Mouse (Mus musculus) kidney, postnatal 0 days (tissue): ENCODE data around the gene Slc25a10. TPM values are rescaled to one million over a fixed set of nuclear protein-coding genes. Genes with fewer than 3 reads are reported as not detected.
A peak's percentile ranks its signal among the peaks of the same experiment; 100 is the strongest.

Experiments used
- ATAC-seq: fragments of 200-750 bp; cut with Nextera tagmentation; replicated peaks from 2 replicates; pipeline ENCODE4 v1.8.0; 2017; ENCODE audit warnings: low read depth, moderate number of reproducible peaks, moderate TSS enrichment, moderate library complexity; ENCODE audit not compliant: low FRiP score
- DNase-seq: peaks from one replicate; pipeline ENCODE4 v3.0.0-alpha.2; 2016; ENCODE audit warnings: low spot score
- H3K27ac ChIP-seq: fragments of 300-500 bp; sonication (generic); 2 replicates; pipeline ENCODE4 v1.5.1; 2014; ENCODE audit warnings: mild to moderate bottlenecking
- H3K27me3 ChIP-seq: fragments of 300-500 bp; sonication (generic); 2 replicates; pipeline ENCODE4 v1.6.1; 2014; ENCODE audit warnings: low read length, mixed read lengths; ENCODE audit not compliant: insufficient read depth
- H3K36me3 ChIP-seq: fragments of 300-500 bp; sonication (generic); 2 replicates; pipeline ENCODE4 v1.6.1; 2014; ENCODE audit warnings: low read length, mixed read lengths; ENCODE audit not compliant: insufficient read depth
- H3K4me1 ChIP-seq: fragments of 300-500 bp; sonication (generic); replicated peaks from 2 replicates; pipeline ENCODE4 v1.6.1; 2014; ENCODE audit warnings: antibody characterized with exemption, low read length, mixed read lengths; ENCODE audit not compliant: insufficient read depth
- H3K4me2 ChIP-seq: fragments of 300-500 bp; sonication (generic); 2 replicates; pipeline ENCODE4 v1.6.1; 2014; ENCODE audit warnings: mild to moderate bottlenecking, low read length, moderate library complexity, mixed read lengths
- H3K4me3 ChIP-seq: fragments of 300-500 bp; sonication (generic); replicated peaks from 2 replicates; pipeline ENCODE4 v1.5.1; 2014; ENCODE audit warnings: low read depth, low read length
- H3K9ac ChIP-seq: fragments of 300-500 bp; sonication (generic); 2 replicates; pipeline ENCODE4 v1.6.1; 2014; ENCODE audit warnings: low read depth, low read length
- H3K9me3 ChIP-seq: fragments of 300-500 bp; sonication (generic); replicated peaks from 2 replicates; pipeline ENCODE4 v1.6.1; 2016; ENCODE audit warnings: low read length, inconsistent platforms, mixed read lengths
- CTCF ChIP-seq: IDR thresholded peaks from 2 replicates; pipeline ENCODE4 v1.5.1; 2016; ENCODE audit warnings: antibody characterized with exemption, low read depth, mild to moderate bottlenecking, moderate library complexity
- WGBS: fragments of 180-500 bp; shearing (Covaris S2); extraction: QIAGEN DNeasy Blood & Tissue Kit; methylation state at CpG from one replicate; pipeline ENCODE4 v1.1.7; 2014; 5-methylcytosine and 5-hydroxymethylcytosine counted together
- polyA plus RNA-seq: library from polyadenylated mRNA; unstranded; fragments of >200 nt; fragmentation: Nextera tagmentation; extraction: Ambion mirVana; gene quantifications from 2 replicates; pipeline ENCODE4 v1.2.1, GENCODE M21; 2015

Gene Slc25a10
- polyA plus RNA-seq, 1 experiment from 2014 or later, result 121 TPM

GRCm38 (mm10) chr11:120472052-120472451 lies 19.6 kb upstream of the Slc25a10 start:
- Histone ChIP-seq H3K4me1 (peaks cover 7% of the 10 kb centered on the region), H3K4me2 (no peak overlapping the region), H3K27me3 (no peaks in the 10 kb centered on the region), H3K9ac (no peak overlapping the region), H3K36me3 (peaks cover 49% of the 10 kb centered on the region), H3K27ac (no peak overlapping the region), H3K9me3 (no peaks in the 10 kb centered on the region), H3K4me3 (no peak overlapping the region)
- ATAC-seq (no peak), DNase-seq (no peak)
- no peak for TF ChIP-seq CTCF
- WGBS, result 95% methylated on average over 6 of the region's 6 CpGs

GRCm38 (mm10) chr11:120483448-120483934 lies 8.1 kb upstream of the Slc25a10 start:
- Histone ChIP-seq H3K36me3 (peaks cover 41% of the 10 kb centered on the region), H3K27me3 (no peaks in the 10 kb centered on the region), H3K4me3 (no peak overlapping the region), H3K27ac (0 out of 2 replicates have a peak overlapping the region, but pooled peaks have one; percentile 83), H3K4me1 (peaks cover 9% of the 10 kb centered on the region; the same call in 1 of the 2 replicates), H3K9me3 (no peaks in the 10 kb centered on the region), H3K9ac (peak overlapping the region; percentile 89), H3K4me2 (peak overlapping the region; percentile 88)
- 92% methylated on average over 7 of the region's 7 CpGs for WGBS
- no peak for ATAC-seq
- no peak for TF ChIP-seq CTCF
- no peak for DNase-seq

GRCm38 (mm10) chr11:120484265-120484981 lies 7.2 kb upstream of the Slc25a10 start, which contains the start of gene Mrpl12:
Mrpl12 (plus strand) TSS chr11:120484613.
- H3K9ac ChIP-seq, result peak within 1 kb of the TSS; percentile 89
- WGBS, result under 1% methylated on average over 60 of the region's 60 CpGs
- no peaks in the 10 kb centered on the region for H3K9me3 ChIP-seq
- peaks cover 9% of the 10 kb centered on the region; the same call in 1 of the 2 replicates for H3K4me1 ChIP-seq
- ATAC-seq (peak; percentile 87), DNase-seq (peak; percentile 96)
- H3K27me3 ChIP-seq, result no peaks in the 10 kb centered on the region
- TF ChIP-seq CTCF, result peak; percentile 11; the same call in 1 of the 2 replicates
- peak within 1 kb of the TSS; percentile 88 for H3K4me2 ChIP-seq
- H3K4me3 ChIP-seq, result peak within 1 kb of the TSS; percentile 97
- H3K36me3 ChIP-seq, result peaks cover 38% of the 10 kb centered on the region
- H3K27ac ChIP-seq, result peak within 1 kb of the TSS; percentile 83

- Histone ChIP-seq H3K27ac (peak overlapping the region; percentile 83; the same call in 1 of the 2 replicates), H3K9ac (peak overlapping the region; percentile 89), H3K27me3 (no peaks in the 10 kb centered on the region), H3K4me1 (peaks cover 9% of the 10 kb centered on the region), H3K4me2 (peak overlapping the region; percentile 88), H3K4me3 (peak overlapping the region; percentile 97), H3K36me3 (peaks cover 32% of the 10 kb centered on the region), H3K9me3 (no peaks in the 10 kb centered on the region)
- ATAC-seq (no peak), DNase-seq (no peak)
- WGBS, result 6% methylated on average over 10 of the region's 10 CpGs
- TF ChIP-seq CTCF, result no peak
These were observed 6.4 kb upstream of the Slc25a10 start for GRCm38 (mm10) chr11:120485251-120485650.

- 0 out of 2 replicates have a peak overlapping the region, but pooled peaks have one; percentile 62 for H3K27ac ChIP-seq
These were observed 3.1 kb upstream of the Slc25a10 start for GRCm38 (mm10) chr11:120488516-120488915.

GRCm38 (mm10) chr11:120489054-120489761 lies 2.4 kb upstream of the Slc25a10 start:
- Histone ChIP-seq H3K27me3 (no peaks in the 10 kb centered on the region), H3K4me2 (no peak overlapping the region), H3K9ac (no peak overlapping the region), H3K4me3 (no peak overlapping the region), H3K4me1 (peaks cover 29% of the 10 kb centered on the region), H3K9me3 (no peaks in the 10 kb centered on the region), H3K27ac (peak overlapping the region; percentile 95), H3K36me3 (peaks cover 26% of the 10 kb centered on the region)
- ATAC-seq, result peak; percentile 79
- peak; percentile 98 for TF ChIP-seq CTCF
- DNase-seq, result peak; percentile 96
- WGBS, result 61% methylated on average over 4 of the region's 4 CpGs

More at GRCm38 (mm10) chr11:120488516-120488915, 3.1 kb upstream of the Slc25a10 start:
- no peak; the same call in 1 of the 2 replicates for TF ChIP-seq CTCF
- Histone ChIP-seq H3K4me2 (no peak overlapping the region), H3K4me1 (peaks cover 27% of the 10 kb centered on the region), H3K9me3 (no peaks in the 10 kb centered on the region), H3K9ac (no peak overlapping the region), H3K4me3 (no peak overlapping the region), H3K27me3 (no peaks in the 10 kb centered on the region), H3K36me3 (peaks cover 26% of the 10 kb centered on the region)
- no peak for DNase-seq
- WGBS, result 73% methylated on average over 4 of the region's 4 CpGs
- ATAC-seq, result no peak
